Mouse (Mus musculus): Measurements from ENCODE around the gene Tspan7.

Gene Tspan7

DNA sequence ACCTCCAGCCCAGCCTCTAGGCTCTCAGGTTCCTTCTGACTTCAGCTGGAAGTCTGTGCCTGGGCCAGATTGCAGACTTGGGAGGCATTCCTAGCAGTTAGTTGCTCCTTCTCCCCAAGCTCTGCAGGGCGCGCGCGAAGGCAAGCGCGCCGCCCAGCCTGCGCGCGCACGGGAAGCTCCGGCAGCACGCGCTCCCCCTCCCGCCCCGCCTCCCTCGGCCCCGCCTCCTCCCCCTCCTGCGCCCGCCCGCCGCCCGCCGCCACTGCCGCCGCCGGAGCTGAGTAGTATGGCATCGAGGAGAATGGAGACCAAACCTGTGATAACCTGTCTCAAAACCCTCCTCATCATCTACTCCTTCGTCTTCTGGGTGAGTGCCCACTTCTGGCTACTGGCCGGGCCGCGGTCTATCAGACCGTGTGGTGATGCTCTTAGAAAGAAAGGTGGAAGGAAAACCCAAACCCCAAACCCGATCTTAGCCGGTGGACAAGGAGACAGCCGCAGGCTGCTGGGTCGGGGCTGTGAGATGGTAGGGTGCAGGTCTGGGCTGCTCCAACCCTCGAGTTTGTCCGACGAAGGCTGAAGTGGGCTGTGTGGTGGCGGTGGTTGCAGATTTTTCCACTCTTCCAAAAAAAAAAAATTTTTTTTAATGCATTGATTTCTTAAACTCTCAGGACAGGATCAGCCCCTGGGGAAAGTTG, at the start of gene Tspan7:
Gene Tspan7, plus strand, starts transcription at position 287 of the 698 bp plus-strand sequence.
- in situ Hi-C loops (cut with MboI, MseI): no loop called here

DNA sequence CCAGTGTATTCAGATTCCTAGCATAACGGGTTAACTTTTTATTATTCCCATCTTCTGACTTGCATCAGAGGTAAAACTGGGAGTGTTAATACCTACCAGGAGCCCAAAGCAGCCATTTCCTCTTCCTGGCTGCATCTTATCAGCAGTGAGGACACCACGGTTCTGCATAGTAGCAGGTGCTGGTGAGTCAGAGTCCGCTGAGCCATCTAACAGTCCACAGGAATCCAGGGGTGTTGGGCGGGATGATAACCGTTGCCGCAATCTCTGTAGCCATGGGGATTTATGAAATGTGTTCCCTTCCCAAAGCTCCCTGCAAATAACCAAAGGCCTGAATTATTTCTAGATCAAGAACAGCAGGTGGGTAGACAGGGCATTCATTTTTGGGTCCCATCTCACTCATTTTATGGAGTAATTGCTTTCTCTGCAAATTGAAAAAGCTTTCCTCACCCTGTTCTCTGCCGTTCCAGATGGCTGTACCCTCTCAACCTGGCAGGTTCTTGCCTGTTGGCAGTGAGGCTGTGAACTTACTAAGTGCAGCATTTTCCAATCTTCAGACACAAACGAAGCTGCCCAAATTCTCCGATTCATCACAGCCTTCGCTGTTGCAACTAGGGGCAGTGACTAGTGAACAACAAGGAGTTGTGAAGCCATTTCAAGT, 35.5 kb upstream of the Tspan7 start:
- in situ Hi-C loops (cut with MboI, MseI): loop anchor here in 1 of 2 experiments (10.0 kb wide), 1 partner anchor 875 kb away; the partner anchor contains the start of gene H2al1o

DNA sequence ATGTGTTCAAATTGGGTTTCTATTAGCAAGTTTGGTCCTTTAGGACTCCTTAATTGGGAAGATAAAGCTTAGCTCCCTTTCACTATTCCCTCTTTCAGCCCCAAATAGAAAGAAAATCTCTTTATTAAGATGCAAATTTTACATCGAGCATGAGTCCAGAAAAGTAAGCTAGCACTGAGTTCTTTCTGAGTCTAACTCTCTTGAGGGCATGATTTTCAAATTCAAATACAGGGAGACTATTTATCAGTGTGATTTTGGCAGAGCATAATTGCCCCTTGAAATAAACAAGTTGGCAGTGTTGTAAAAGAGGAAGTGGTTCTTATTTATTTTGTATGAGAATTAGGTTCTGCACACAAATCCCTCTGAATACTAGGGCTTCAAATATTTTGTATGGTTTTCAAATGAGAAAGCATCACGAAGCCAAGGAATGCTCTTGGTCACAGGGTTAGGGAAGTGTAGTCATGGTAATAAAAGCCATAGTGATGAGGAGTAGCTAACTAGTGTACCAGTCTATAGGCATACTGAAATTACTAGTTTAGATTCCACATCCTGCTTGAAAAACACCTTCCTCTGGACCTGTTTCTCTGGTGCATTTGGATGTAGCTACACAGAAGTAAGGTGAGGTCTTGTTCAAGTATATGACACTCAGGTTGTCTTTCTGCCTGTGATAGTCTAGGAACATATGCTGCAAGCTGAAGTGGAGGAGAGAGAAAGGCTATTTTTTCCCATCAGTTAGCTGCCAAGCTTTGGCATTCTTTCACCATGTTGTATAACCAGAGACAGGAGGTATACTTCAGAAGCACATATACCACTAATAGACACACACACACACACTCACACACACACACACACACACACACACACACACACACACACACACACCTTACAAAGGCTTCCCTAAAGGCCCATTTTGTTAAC, 34.6 kb upstream of the Tspan7 start:
- in situ Hi-C loops (cut with MboI, MseI): no loop called here

DNA sequence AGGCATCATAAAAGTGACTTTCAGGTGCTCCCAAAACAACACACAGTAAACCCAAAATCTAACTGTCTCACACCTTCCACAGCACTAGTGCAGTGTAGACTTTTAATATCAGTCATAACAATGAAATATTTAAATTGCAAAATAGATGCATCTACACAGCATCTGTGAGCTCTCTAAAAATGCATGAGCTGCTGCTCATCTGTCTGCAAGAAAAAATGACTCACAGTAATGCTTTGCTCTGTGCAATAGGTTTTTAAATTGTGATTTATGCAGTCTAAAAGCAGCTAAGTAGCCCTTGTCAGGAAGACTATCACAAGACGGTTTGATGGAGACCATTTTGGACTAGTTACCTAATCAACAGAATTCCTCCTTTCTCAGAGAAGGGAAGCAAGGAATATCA, 31.2 kb upstream of the Tspan7 start:
- in situ Hi-C loops (cut with MboI, MseI): no loop called here

DNA sequence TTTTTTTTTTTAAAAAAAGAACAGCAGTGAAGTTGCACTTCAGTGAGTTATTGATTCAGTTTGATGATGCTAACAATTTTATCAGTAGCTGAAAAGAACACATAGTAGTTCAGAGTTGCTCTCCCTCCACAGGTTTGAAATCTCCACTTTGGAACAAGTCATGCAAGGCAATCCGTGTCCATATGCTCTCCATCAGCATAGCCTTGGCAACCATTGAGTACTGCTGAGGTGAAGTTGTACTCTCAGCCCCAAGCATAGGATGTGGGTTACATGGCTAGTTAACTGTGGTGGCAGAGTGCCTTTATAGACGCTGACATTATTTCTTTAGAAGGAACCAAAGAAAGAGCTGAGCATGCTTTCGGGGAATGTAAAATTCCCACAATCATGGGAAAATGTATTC, 27.7 kb upstream of the Tspan7 start:
- in situ Hi-C loops (cut with MboI, MseI): no loop called here

DNA sequence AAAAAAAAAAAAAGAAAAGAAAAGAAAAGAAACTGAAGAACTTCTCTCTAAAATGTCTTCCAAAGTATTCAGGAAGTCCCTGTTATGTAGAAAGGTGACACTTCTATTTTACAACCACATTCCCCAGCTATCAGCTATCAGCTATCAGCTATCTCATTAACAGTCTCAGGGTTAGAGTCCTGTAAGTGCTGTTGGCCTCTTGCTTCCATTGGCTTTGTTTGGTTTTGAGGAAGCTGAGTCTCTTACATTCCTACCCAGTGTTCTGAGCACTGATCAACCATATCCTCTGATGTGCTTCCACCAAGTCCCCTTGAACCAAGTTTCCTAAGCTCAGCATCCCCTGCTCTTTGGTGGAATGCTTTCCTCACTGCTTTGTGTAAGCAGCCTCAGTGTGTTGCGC, 7.9 kb upstream of the Tspan7 start:
- in situ Hi-C loops (cut with MboI, MseI): loop anchor here in 1 of 2 experiments (10.0 kb wide), 1 partner anchor 1268 kb away; no protein-coding TSS in a partner anchor

DNA sequence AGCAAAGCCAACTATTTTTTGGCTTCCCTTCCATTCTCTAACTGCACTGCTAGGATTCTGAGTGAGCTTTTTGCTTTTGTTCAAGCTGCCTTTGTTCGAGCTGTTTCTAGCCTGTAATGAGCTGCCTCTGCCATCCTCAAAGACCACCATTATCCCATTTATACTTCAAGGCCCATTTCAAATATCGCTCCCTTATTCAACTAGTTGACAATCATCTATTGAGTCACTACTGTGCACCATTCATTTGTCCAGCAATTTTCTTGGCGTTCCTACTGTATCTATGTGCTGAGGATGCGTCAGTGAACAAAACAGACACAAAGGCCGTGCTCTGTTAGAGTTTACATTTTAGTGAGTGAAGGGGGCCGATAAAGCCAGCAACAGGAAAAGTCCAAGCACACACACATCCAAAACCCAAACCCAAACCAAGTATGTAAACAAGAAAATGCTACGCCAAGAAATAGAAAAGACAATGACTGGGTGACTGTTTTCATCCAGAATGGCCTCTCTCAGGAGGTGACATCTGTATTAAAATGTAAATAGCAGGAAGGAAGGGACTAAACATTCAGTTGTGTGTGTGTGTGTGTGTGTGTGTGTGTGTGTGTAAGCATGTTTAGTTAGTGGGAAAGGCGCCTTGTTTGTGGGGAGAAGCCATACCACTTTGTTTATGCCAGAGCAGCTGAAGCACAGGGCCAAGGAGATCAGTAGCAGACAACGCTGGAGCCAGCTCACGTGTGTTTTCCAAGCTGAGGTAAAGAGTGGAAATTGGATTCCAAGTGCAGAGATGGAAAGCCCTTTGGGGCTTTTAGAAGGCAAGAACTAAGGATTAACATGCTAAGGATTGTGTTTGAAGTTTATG, 5.7 kb upstream of the Tspan7 start:
- in situ Hi-C loops (cut with MboI, MseI): loop anchor here in 1 of 2 experiments (10.0 kb wide), 1 partner anchor 1266 kb away; no protein-coding TSS in a partner anchor

DNA sequence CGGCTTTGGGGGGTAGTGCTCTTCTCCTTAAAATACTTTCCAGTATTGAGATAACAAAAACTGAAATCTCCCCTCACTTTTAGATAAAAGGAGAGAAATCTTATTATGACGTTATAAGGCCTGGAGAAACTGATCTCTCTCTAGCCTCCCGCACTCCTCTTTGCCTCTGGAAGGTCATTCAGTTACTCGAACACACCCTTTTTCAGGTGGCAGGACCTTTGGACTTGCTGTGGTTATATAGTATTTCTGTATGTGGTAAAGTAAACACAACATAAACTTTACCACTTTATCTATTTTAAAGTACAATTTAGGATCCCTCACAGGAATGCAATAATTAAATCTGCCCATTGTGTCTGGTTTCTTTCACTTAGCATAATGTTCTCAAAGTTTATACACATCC, 5.0 kb upstream of the Tspan7 start:
- in situ Hi-C loops (cut with MboI, MseI): loop anchor here in 1 of 2 experiments (10.0 kb wide), 1 partner anchor 1265 kb away; no protein-coding TSS in a partner anchor

DNA sequence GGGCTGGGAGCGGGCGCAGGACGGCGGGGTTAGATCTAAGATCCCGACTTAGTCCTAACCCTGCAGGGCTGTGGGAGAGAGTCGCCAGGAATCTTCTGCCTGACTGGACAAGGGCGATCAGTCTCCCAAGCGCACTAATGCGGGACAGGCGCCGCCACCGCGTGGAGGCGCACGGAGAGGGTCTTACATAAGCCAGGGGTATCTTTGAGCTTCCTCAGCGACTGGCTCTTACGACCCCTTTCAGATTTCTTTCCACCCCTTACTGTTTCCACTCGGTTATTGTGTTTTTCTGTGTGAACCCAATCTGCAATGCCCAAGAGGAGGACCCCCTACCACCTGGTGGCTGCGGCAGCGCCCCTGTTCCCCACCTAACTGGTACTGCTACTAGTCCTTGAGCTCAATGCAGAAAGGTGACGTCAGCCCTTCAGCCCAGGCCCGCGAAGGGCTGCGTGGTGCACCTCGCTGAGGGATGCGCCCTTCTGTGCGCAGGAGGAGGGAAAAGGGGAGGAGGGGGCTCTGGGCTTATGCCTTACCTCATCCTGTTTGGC, 780 bp downstream of the Tspan7 start:
- in situ Hi-C loops (cut with MboI, MseI): no loop called here

DNA sequence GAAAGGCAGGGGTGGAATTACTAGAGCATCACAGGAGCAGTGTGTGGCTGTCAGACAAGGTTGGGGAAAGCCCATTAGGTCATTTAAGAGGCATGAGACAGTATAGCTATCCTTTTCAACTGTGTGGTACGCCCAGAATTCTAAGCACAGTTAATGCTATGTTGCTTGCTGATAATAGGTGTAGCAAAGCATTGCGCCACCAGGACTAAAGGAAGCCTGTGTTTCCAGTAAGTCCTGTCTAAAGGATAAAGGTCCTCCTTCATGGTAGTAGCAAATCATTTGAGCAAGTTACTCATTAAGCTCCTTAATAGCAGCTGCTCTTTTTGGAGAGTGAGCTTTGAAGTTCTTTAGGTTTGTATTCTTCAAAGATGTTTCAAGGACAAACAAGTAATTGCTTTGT, 13.6 kb downstream of the Tspan7 start:
- in situ Hi-C loops (cut with MboI, MseI): no loop called here

DNA sequence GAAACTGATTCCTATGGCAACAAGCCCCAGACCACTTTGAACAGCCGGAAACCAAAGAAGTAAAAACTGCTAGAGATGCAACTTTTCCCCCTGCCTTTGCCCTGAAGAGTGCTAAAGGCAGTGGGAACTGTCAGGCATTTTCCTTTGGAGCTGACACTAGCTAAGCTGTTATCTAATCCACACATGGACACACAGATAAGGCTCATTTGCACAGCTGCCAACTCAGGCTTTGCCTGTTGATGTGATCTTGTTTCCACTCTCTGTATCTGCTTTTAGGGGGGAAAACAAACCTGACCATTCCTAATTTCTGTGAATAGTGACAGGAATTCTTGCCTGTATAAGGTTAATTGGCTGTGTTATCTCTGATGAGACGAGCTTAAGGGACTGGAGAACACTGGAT, 17.7 kb downstream of the Tspan7 start:
- in situ Hi-C loops (cut with MboI, MseI): no loop called here

DNA sequence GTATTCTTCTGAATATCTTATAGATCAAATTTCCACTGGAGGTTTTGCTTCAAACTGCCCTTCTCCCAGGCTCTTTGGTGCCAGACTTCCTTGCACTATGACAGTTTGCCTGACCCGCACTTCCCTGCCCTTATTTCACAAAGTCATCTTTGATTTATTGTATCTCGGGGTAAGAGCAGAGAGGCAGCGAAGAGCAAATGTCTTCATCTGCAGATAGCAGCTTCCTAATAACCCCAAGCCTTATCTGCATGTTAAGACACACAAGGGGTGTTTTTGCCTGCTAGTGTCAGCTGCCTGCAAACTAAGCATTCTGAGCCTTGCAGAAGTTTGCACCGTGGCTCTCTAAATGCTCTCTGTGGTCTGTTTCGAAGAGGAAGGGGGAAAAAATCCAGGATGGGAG, 29.5 kb downstream of the Tspan7 start:
- in situ Hi-C loops (cut with MboI, MseI): no loop called here

DNA sequence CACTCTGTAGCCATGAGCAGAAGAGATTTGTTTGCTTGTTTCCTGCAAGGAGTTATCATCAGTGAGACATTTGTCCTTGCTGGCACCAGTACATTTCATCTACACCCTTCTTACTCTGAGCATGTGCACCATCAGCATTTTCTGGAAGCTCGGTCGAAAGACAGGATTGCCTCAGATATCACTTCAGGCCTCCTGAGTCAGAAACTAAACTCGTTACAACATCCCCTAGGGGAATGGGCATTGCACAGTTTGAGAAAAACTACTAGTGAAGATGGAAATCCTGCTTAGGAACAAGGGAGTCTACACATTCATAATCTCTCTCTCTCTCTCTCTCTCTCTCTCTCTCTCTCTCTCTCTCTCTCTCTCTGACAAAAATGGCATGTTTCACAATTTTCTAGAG, 30.0 kb downstream of the Tspan7 start:
- in situ Hi-C loops (cut with MboI, MseI): no loop called here

DNA sequence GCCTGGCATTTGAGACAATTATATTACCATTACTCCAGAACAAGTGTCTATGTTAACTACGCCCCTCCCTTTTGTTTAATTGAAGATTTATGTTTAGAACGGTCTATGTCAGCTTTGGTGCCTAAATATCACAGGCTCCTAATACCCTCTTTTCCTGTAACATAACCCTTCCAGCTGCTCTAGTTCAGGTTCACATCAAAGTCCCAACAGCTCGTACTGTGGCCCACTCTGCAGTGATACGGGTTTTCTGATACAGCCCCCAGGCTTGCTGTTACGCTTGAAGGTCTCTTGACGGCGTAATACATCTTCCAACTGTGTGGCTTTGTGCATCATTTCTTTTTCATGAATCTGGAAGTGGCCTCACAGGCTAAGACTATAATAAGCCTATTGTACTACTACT, 31.5 kb downstream of the Tspan7 start:
- in situ Hi-C loops (cut with MboI, MseI): no loop called here

DNA sequence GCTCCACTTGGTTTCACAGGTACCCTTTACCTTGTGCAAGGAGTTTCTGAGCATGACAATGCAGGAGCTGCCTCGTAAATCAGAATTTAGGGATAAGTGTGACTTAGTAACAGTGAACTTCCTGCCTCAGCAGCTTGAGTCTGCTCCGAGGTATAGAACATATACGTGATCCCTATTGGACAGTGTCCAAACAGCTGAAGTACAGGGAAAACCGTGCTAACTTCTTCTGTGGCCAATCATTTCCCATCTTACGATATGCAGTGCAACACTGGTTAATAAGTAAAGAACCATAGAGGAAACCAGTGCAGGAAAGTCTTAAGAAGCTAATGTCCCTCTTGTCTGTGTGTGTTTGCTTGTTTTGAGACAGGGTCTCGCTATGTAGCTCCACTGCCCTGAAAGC, 32.0 kb downstream of the Tspan7 start:
- in situ Hi-C loops (cut with MboI, MseI): no loop called here

DNA sequence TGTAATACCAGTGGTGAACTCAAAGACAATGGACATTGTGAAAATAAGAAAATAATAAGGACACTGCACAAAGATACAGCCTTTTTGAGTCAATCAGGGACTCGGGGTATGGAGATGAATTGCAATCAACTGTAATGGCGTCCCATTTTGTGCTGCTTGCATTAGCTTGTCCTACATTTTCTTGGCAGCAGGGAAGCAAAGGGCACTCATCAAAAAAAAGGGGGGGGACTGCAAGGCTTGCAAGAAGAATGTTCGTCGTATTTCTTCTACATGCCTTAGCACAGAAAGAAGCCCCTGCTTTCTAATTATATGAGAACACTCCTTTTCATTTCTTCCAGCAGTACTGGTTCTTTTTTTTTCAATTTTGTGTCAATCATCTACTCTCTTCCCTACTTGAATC, 32.8 kb downstream of the Tspan7 start:
- in situ Hi-C loops (cut with MboI, MseI): no loop called here

DNA sequence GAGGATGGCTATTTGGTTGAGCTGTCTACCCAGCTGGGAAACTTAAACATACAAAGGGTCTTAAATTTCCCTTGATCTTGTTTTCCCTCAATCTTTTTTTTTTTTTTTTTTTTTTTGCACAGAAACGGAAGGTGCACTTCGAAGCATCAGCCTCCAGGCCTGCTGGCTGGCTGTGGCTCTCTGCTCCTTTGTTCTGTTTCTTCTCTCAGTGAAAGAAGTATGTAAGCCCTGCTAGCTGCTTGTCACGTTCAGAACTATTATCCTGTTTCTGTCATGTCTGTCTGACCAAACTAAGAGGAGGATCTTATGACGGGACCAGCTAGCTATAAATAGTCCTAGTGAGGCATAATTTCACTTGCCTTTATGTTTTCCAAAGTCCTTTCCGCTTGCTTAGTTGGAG, 33.6 kb downstream of the Tspan7 start:
- in situ Hi-C loops (cut with MboI, MseI): no loop called here

DNA sequence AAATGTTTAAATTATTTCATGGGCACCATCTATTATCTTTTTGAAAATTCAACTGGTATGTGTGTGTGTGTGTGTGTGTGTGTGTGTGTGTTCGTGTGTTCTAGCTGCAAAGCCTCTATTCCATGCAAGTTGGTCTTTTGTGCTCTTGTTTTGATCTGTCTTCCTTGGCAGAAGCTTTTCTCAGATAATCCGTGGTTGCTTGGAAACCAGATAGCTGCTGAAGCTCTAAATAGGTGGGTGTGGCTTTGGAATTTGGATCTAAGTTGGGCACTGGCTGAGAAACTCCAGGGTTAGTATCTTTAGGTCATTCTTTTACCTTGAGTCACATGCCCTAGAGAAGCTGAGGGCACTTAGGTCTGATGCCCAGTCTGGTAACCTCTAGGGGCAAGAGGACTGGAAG, 50.5 kb downstream of the Tspan7 start:
- in situ Hi-C loops (cut with MboI, MseI): no loop called here

DNA sequence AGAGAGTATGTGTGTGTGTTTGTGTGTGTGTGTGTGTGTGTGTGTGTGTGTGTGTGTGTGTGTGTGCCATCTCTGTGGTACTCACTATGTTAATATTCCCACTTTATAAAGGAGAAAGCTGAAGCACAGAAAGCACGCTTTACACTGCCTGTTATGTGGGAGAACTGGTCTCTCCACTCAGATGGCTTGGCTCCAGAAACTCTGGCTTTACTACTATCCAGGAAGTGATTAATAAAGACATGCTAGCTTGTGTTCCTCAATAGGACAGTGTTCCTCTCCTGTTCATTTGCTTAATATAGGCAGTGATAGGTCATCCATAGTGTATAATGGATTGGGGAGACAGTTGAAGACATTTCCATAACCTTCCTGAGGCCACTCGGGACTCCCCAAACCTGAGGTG, 54.1 kb downstream of the Tspan7 start:
- in situ Hi-C loops (cut with MboI, MseI): no loop called here

DNA sequence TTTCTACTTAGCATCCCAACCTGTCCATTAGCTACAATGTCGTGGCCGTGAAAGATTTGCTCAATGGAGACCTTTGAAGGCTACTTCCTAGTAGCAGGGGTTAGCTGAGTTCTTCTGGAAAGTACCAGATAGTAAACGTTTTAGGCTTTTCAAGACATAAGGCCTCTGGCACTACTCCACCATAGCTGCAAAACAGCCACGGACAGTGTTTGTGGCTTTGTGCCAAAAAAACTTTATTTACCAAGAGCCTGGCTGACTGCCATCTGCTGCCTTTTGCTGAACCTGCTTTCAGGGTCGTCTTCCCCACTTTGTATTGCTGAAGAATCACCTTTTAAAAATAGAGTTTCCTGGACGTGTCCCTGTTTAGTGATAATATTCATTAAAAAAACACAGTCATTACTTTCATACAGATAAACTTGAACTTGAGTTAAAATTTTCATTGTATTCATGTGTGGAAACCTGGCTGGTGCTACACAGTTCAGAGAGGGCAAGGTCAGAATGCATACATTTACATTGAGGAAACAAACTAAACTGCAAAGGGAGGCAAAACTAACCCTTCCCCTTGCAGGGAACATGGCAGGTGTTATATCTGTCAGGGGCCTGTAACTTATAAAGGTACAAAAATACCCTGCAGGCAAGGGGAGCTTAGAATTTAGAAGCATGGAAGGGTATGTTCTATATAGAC, 54.7 kb downstream of the Tspan7 start:
- in situ Hi-C loops (cut with MboI, MseI): no loop called here
